Mouse (Mus musculus): ENCODE measurements around the gene Chid1. TPM values are rescaled to one million over a fixed set of nuclear protein-coding genes. Genes with fewer than 3 reads are reported as not detected.

Chid1 gene
- polyA plus RNA-seq, 1 experiment from 2014 or later: 30.2 TPM

DNA sequence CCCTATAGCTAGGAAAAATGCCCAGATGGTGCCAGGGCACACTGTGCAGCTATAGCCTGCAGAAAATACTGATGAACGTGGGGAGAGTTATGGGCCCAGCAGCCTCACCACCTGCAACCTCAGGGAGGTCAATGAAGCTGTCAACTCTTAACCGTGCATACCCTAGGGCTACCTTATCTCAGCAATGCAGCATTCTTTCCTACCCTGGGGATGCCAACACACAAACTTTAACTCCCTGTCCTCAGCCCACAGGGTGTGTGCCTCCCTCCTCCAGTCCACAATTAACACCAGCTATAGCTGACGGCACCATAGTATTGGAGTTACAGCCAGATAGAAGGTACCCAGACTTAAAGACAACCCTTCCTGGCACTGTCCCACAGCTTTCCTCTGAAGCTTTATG lies 20.7 kb downstream of the Chid1 start:
- 0 out of 2 replicates have a peak overlapping the region, but pooled peaks have one; percentile 16 for H3K27ac ChIP-seq
- 0 out of 2 replicates have a peak, but pooled peaks cover 3% of the 10 kb centered on the region for H3K4me1 ChIP-seq (replicated peaks)
- DNase-seq (ENCODE audit: low spot score): no peak
- H3K4me3 ChIP-seq: no peak overlapping the region
- H3K27me3 ChIP-seq (ENCODE audit: insufficient read depth, poor library complexity, severe bottlenecking): no peaks in the 10 kb centered on the region
- WGBS: 81% methylated on average over 3 of the region's 3 CpGs
- H3K9me3 ChIP-seq: no peaks in the 10 kb centered on the region
- H3K36me3 ChIP-seq: peaks cover 27% of the 10 kb centered on the region

DNA sequence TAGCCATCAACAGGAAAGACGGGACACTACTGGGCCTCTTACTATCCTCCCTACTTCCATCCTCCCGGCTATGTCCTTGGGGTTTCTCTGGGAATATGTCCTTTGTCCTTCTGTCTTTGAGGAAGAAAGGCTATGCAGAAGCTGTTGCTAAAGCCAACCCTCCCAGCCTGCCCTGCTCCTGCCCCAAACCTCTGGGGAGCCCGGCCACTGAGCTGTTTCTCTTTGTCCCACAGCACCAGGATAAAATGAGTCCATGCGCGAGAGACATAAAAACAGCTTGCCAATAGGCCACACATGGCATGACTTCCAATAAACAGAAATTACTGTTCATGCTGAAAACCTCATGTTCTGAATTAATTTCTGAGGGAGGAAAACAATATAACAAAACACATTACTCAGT lies 21.4 kb downstream of the Chid1 start:
- peaks cover 31% of the 10 kb centered on the region for H3K36me3 ChIP-seq
- no peak for DNase-seq (ENCODE audit: low spot score)
- 86% methylated on average over 5 of the region's 5 CpGs for WGBS
- H3K27me3 ChIP-seq (ENCODE audit: insufficient read depth, poor library complexity, severe bottlenecking): no peaks in the 10 kb centered on the region
- 0 out of 2 replicates have a peak, but pooled peaks cover 3% of the 10 kb centered on the region for H3K4me1 ChIP-seq (replicated peaks)
- H3K27ac ChIP-seq: no peak overlapping the region
- H3K4me3 ChIP-seq: no peak overlapping the region
- H3K9me3 ChIP-seq: no peaks in the 10 kb centered on the region

DNA sequence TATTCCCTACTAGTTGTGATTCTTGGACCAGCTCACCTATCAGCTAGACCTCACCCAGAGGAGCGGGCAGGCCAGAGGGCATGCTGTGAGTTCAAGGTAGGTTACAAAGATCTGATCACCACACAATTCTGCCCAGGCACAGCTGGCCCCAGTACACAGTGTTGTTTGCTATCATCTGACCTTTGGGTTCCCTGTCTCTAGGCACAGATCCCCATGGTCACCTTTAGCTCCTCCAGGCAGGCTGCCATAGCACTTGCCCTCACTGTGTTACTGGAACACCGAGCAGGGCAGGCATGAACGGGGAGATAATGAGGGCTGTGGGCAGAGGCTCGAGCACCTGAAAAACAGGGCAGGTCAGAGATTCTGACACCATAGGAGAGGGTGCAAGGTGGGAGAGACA lies 22.0 kb downstream of the Chid1 start:
- WGBS: 91% methylated on average over 4 of the region's 4 CpGs
- H3K27ac ChIP-seq: no peak overlapping the region
- H3K27me3 ChIP-seq (ENCODE audit: insufficient read depth, poor library complexity, severe bottlenecking): no peaks in the 10 kb centered on the region
- no peak overlapping the region for H3K4me3 ChIP-seq
- no peak for DNase-seq (ENCODE audit: low spot score)
- peaks cover 31% of the 10 kb centered on the region for H3K36me3 ChIP-seq
- no peaks in the 10 kb centered on the region for H3K9me3 ChIP-seq
- H3K4me1 ChIP-seq (replicated peaks): 0 out of 2 replicates have a peak, but pooled peaks cover 3% of the 10 kb centered on the region

DNA sequence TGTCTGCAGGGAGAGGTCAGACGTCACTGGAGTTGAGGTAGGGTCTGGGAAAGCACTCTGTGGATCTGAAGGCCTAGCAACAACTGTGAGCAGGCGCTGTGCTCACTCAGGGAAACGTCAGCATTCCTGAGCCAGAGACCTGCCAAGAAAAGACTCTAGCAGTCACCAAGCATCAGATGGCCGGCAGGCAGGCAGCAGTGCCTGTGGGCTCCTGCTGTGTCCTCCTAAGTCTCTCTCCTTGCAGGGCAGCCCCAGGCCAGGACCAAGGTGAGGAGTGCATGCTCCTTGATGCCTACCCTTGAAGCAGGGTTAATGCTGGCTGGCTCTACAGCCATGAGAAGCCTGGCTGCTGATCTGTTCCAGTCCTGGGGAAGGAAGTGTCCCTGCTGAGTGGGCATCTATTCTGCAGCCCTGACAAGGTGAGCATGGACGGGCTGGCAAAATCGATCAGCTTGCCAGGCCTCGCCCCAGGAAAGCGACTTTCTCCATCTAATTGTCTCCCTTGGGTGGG lies 28.9 kb downstream of the Chid1 start:
- peaks cover 26% of the 10 kb centered on the region for H3K4me1 ChIP-seq (replicated peaks)
- peaks cover 50% of the 10 kb centered on the region for H3K36me3 ChIP-seq
- WGBS: 67% methylated on average over 8 of the region's 8 CpGs
- DNase-seq (ENCODE audit: low spot score): no peak
- peak overlapping the region; percentile 50; the same call in 1 of the 2 replicates for H3K27ac ChIP-seq
- H3K4me3 ChIP-seq: no peak overlapping the region
- H3K27me3 ChIP-seq (ENCODE audit: insufficient read depth, poor library complexity, severe bottlenecking): no peaks in the 10 kb centered on the region
- H3K9me3 ChIP-seq: no peaks in the 10 kb centered on the region

DNA sequence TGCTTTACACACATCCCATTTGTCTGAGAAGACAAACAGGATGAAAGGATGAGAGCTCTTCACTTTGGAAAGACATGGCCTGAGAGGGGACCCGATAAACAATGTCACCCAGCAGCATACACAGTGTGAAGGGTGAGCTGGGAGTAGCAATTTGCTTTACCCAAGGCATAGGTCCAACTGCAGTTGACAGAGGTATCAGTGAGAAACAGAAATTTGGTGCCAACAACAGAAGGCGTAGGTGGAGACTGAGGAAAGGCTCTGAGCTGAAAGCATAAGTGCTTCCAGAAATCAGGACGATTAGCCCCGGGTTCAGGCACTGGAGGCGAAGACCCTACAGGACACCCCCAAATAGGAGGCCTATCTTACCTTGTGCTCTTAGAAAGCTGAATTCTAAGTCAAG lies 29.5 kb downstream of the Chid1 start:
- Histone ChIP-seq H3K36me3 (peaks cover 46% of the 10 kb centered on the region), H3K27ac (no peak overlapping the region), H3K4me3 (no peak overlapping the region), H3K9me3 (no peaks in the 10 kb centered on the region), H3K4me1 (replicated peaks) (peaks cover 26% of the 10 kb centered on the region), H3K27me3 (ENCODE audit: insufficient read depth, poor library complexity, severe bottlenecking) (no peaks in the 10 kb centered on the region)
- no peak for DNase-seq (ENCODE audit: low spot score)
- 92% methylated on average over 5 of the region's 5 CpGs for WGBS

DNA sequence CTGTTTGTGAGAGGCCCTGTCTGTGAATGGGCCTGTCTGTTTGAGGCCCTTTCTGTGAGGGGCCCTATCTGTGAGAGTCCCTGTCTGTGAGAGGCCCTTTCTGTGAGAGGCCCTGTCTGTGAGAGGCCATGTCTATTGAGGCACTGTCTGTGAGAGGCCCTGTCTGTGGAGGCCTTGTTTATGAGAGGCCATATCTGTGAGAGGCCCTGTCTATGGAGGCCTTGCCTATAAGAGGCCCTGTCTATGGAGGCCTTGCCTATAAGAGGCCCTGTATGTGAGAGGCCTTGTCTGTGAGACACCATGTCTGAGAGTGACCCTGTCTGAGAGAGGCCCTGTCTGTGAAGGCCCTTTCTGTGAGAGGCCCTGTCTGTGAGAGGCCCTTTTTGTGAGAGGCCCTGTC lies 31.5 kb downstream of the Chid1 start:
- Histone ChIP-seq H3K4me1 (replicated peaks) (peaks cover 26% of the 10 kb centered on the region), H3K4me3 (no peak overlapping the region), H3K27ac (peak overlapping the region; percentile 83)

DNA sequence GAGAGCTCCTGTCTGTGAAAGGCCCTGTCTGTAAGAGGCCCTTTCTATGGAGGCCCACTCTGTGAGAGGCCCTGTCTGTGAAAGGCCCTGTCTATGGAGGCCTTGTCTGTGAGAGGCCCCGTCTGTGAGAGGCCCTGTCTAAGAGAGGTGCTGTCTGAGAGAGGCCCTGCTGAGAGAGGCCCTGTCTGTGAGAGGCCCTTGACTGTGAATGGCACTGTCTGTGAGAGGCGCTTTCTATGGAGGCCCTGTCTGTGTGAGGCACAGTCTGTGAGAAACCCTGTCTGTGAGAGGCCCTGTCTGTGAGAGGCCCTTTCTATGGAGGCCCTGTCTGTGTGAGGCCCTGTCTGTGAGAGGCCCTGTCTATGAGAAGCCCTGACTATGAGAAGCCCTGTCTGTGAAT lies 33.4 kb downstream of the Chid1 start:
- peaks cover 25% of the 10 kb centered on the region for H3K4me1 ChIP-seq (replicated peaks)
- no peak for DNase-seq (ENCODE audit: low spot score)
- H3K4me3 ChIP-seq: no peak overlapping the region
- WGBS: 77% methylated on average over 2 of the region's 2 CpGs
- peak overlapping the region; percentile 83 for H3K27ac ChIP-seq
- H3K27me3 ChIP-seq (ENCODE audit: insufficient read depth, poor library complexity, severe bottlenecking): no peaks in the 10 kb centered on the region
- peaks cover 43% of the 10 kb centered on the region for H3K36me3 ChIP-seq
- no peaks in the 10 kb centered on the region for H3K9me3 ChIP-seq

More for the DNA sequence above, 31.5 kb downstream of the Chid1 start:
- Histone ChIP-seq H3K36me3 (peaks cover 32% of the 10 kb centered on the region), H3K9me3 (no peaks in the 10 kb centered on the region), H3K27me3 (ENCODE audit: insufficient read depth, poor library complexity, severe bottlenecking) (no peaks in the 10 kb centered on the region)
- peak; percentile 15 for DNase-seq (ENCODE audit: low spot score)

DNA sequence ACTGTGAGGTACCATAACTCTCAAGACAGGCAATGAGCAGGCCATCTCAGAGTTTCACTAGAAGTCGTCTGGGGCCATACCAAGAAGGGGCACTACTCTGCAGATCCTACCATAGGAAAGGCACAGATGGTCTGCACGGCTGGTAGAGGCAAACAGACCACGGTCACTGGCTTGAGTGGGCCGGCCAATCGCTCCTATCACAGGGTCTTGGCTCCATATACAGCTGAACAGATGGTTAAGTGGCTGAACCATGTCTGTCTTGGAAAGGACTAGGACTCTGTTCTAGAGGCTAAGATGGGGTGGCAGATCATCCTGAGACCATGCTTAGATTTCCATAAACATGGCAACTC lies 37.1 kb downstream of the Chid1 start:
- H3K4me3 ChIP-seq: no peak overlapping the region
- no peak overlapping the region for H3K27ac ChIP-seq
- no peaks in the 10 kb centered on the region for H3K27me3 ChIP-seq (ENCODE audit: insufficient read depth, poor library complexity, severe bottlenecking)
- H3K9me3 ChIP-seq: no peaks in the 10 kb centered on the region
- peaks cover 37% of the 10 kb centered on the region for H3K36me3 ChIP-seq
- DNase-seq (ENCODE audit: low spot score): no peak
- WGBS: 95% methylated on average over 5 of the region's 5 CpGs
- H3K4me1 ChIP-seq (replicated peaks): 0 out of 2 replicates have a peak, but pooled peaks cover 6% of the 10 kb centered on the region

DNA sequence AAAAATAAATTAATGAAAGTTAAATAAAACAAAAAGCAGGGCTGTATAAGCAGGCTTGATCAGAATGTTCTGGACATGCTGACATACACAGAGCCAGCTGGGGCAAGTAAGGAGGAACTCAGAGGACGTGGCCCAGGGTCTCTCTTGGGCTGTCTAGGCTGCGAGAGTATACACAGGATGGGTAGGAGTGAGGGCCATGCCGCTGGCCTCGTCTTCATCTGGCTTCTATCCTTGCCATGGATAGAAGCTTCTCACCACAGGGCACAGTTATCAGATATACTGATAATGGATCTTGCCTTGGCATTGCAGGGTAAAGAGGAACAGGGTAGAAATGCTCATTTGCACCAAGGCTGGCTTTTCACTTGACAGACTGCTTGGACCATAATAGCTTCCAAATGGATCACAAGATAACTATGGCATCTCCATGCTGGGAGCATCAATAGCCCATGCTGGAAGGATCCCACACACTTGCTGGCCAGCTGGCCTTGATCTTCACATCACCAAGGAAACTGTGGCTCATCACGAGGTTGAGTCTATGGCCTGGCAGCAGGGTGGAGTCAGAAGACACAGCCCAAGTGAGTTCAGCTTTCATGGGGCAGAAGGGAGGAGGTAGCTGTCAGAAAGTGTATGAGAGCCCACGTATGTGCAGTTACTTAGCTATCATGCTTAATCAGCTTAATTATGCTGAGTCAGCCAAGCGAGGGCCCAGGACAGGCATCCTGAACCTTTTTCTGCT lies 37.7 kb downstream of the Chid1 start:
- no peak for DNase-seq (ENCODE audit: low spot score)
- WGBS: 88% methylated on average over 7 of the region's 7 CpGs
- Histone ChIP-seq H3K4me3 (no peak overlapping the region), H3K27ac (no peak overlapping the region), H3K36me3 (peaks cover 32% of the 10 kb centered on the region), H3K4me1 (replicated peaks) (0 out of 2 replicates have a peak, but pooled peaks cover 6% of the 10 kb centered on the region), H3K27me3 (ENCODE audit: insufficient read depth, poor library complexity, severe bottlenecking) (no peaks in the 10 kb centered on the region), H3K9me3 (no peaks in the 10 kb centered on the region)

DNA sequence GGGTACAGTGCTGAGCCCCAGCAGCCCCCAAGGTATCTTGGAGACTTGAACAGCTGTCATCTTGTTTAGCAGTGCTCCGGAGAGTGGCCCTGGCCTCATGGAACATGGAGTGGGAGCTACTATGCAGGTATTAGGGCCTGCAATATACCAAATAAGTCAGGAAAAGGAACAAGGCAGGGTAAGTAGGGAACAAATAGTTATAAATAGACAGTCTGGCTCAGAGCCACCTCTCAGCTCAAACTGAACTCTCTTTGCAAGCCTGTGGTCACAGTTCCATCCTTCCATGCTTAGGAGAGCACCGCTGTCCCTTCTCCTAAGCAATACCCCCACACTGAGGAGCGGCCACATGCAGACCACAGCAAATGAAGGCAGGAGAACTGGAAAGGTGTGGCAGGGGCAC lies 42.1 kb downstream of the Chid1 start:
- H3K27me3 ChIP-seq (ENCODE audit: insufficient read depth, poor library complexity, severe bottlenecking): no peaks in the 10 kb centered on the region
- no peaks in the 10 kb centered on the region for H3K9me3 ChIP-seq
- H3K4me3 ChIP-seq: no peak overlapping the region
- H3K36me3 ChIP-seq: peaks cover 52% of the 10 kb centered on the region
- WGBS: 93% methylated on average over 3 of the region's 3 CpGs
- H3K27ac ChIP-seq: no peak overlapping the region
- no peak for DNase-seq (ENCODE audit: low spot score)
- no peaks in the 10 kb centered on the region for H3K4me1 ChIP-seq (replicated peaks)

DNA sequence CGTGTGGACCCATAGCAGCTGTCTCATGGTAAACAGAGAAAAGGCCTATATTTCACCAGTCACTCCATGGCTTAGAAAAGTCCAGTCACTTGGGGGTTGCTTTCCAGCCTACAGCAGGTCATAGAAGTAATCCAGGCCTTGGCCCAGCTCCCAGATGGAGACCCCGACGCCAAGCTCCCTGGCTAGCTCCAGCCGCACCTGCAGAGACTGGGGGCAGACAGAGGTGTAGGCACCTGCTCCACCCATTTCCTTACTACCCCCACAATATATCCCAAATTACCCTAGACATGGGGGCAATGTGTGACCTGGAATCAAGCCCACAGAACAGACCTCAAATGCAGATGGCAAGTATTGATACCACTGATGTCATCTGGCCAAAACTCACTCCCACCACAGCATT lies 43.7 kb downstream of the Chid1 start:
- H3K4me1 ChIP-seq (replicated peaks): no peaks in the 10 kb centered on the region
- H3K36me3 ChIP-seq: peaks cover 61% of the 10 kb centered on the region
- DNase-seq (ENCODE audit: low spot score): no peak
- H3K9me3 ChIP-seq: no peaks in the 10 kb centered on the region
- 93% methylated on average over 4 of the region's 4 CpGs for WGBS
- H3K27me3 ChIP-seq (ENCODE audit: insufficient read depth, poor library complexity, severe bottlenecking): no peaks in the 10 kb centered on the region
- H3K4me3 ChIP-seq: no peak overlapping the region
- no peak overlapping the region for H3K27ac ChIP-seq

DNA sequence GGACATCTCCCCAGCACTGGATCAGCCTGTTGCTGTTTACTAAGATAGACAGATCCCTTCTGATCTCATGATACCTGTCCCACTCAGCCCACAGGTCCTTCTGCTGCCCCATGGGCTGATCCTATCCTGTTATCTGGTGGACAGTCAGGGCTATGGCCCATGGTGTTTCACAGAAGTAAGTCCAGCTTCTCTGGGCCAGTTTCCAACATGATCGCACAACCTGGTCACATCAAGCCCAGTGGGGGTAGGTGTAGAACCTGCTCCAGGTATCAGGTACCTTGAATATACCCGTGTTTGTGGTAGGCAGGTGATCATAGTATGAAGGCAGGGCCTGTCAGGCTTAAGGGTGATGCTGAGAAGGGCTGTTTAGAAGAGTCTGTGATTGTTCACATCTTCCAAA lies 44.3 kb downstream of the Chid1 start:
- WGBS: 81% methylated on average over 2 of the region's 2 CpGs

DNA sequence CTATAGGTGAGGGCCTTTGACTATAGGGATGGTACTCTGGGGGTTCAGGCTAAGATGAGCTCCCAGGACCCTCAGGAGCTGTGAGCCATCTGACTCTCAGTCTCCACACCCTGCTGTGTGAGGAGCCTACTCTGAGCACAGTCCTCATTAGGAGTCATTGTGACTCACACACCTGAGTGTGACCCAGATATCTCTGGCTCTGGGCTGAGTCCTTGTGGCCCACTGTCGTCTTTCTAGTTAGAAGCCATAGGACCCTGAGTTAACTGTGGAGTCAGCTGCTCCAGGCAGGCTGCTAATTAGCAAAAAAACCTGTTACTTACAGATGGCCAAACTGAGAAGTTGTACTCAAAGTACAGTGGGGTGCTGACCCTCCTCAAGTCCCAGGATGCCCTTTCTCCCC lies 45.9 kb downstream of the Chid1 start:
- H3K9me3 ChIP-seq: no peaks in the 10 kb centered on the region
- WGBS: 78% methylated on average over 1 of the region's 1 CpGs
- H3K27me3 ChIP-seq (ENCODE audit: insufficient read depth, poor library complexity, severe bottlenecking): no peaks in the 10 kb centered on the region
- peaks cover 51% of the 10 kb centered on the region for H3K36me3 ChIP-seq
- H3K4me1 ChIP-seq (replicated peaks): no peaks in the 10 kb centered on the region
- no peak overlapping the region for H3K4me3 ChIP-seq
- DNase-seq (ENCODE audit: low spot score): no peak
- no peak overlapping the region for H3K27ac ChIP-seq

More for the DNA sequence above, 44.3 kb downstream of the Chid1 start:
- Histone ChIP-seq H3K4me1 (replicated peaks) (no peaks in the 10 kb centered on the region), H3K27me3 (ENCODE audit: insufficient read depth, poor library complexity, severe bottlenecking) (no peaks in the 10 kb centered on the region), H3K36me3 (peaks cover 62% of the 10 kb centered on the region), H3K4me3 (no peak overlapping the region), H3K9me3 (no peaks in the 10 kb centered on the region), H3K27ac (no peak overlapping the region)
- no peak for DNase-seq (ENCODE audit: low spot score)

Measured in hindbrain, embryonic 10.5 days (tissue).